Mouse (Mus musculus): ENCODE results near the gene Chmp1a.

- TF ChIP-seq CTCF (IDR thresholded peaks at IDR 0.05; ENCODE audit: low read depth, low read length) (no peak), GATA1 (IDR thresholded peaks at IDR 0.05; ENCODE audit: borderline replicate concordance, low read length) (no peak)
Observed at GRCm38 (mm10) chr8:123253451-123254098, 41.0 kb upstream of the Chmp1a start.

Measured in G1E (cell line).